Mouse (Mus musculus): Measurements from ENCODE around the gene Hoxa7. TPM values are rescaled to one million over a fixed set of nuclear protein-coding genes. Genes with fewer than 3 reads are reported as not detected.

Gene Hoxa7
- polyA plus RNA-seq, 1 experiment from 2014 or later, result not detected

DNA sequence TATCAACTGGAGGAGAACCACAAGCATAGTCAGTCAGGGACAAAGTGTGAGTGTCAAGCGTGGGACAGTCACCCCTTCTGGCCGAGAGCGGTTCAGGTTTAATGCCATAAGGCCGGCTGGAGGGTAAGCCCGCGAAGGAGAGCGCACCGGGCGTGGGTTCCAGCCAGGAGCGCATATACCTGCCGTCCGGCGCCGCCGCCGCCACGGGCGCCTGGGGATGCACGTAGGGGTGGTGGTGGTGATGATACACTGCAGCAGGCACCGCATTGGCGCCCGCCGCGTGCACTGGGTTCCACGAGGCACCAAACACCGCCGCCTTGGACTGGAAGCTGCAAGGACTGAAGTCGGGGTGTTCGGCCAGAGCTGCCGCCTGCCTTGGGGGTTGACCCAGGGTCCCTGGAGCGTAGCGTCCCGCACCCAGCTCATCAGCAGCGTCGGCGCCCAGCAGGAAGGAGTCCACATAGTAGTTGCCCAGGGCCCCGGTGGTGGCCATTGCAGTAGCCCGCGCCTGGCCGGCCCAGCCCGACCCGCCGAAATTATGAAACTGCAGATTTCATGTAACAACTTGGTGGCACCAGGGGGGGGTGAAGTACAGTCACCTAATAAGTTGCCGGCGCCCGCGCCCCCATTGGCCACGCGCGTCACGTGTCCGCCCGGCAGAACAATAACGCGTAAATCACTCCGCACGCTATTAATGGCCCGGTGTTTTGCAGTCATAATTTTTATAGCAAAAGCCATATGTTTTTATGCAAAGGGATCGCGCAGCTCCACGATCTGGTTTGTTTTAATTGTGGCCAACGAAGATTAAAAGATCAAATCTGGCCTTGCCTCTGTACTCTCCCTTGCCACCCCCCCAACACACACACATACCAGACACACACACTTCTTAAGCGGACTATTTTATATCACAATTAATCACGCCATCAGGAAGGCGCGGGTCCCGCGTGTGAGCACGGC lies 4.2 kb upstream of the Hoxa7 start:
- H3K27ac ChIP-seq, result no peak overlapping the region
- H3K36me3 ChIP-seq, result no peaks in the 10 kb centered on the region
- WGBS, result 3% methylated on average over 69 of the region's 69 CpGs
- H3K4me3 ChIP-seq (replicated peaks), result no peak overlapping the region
- no peaks in the 10 kb centered on the region for H3K9me3 ChIP-seq
- peaks cover 4% of the 10 kb centered on the region for H3K4me1 ChIP-seq (replicated peaks)
- H3K9ac ChIP-seq (replicated peaks), result no peak overlapping the region
- H3K27me3 ChIP-seq, result peaks cover 99% of the 10 kb centered on the region
- ATAC-seq, result no peak
- H3K4me2 ChIP-seq (replicated peaks), result no peak overlapping the region

DNA sequence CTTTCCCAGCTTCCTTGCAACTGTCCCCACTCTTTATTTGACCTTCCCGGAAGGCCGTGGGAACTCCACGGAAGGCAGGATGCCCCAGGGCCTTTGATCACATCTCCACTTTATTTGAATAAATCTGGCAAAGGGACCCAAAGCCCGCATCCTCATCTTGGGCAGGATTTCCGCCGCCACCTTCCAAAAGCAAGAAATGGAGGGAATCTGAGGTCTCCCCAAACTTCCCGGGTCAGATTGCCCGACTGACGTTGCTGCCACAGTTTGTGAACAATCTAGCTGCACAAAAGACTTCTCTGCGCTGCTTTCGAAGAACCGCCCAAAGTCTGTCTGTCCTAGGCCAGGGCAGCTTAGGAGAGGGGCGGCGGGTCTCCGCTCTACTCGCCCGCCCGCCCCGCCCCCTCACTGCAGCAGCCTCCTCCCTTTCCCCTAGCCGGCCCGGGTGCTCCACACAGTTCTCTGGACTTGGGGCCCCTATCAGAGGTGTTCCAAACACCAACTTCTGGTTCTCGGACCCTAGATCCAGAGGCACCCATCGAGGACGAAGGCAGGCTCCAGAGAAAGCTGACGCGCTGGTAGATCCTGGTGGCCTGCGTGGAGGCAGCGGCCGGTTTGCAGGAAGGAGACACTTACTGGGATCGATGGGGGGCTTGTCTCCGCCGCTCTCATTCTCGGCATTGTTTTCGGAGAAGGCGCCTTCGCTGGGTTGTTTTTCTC lies 3.4 kb upstream of the Hoxa7 start:
- Histone ChIP-seq H3K4me2 (replicated peaks) (no peak overlapping the region), H3K9me3 (no peaks in the 10 kb centered on the region), H3K4me3 (replicated peaks) (no peak overlapping the region), H3K27me3 (peaks cover 99% of the 10 kb centered on the region), H3K9ac (replicated peaks) (no peak overlapping the region), H3K4me1 (replicated peaks) (peaks cover 4% of the 10 kb centered on the region), H3K36me3 (no peaks in the 10 kb centered on the region), H3K27ac (no peak overlapping the region)
- no peak for ATAC-seq
- 2% methylated on average over 36 of the region's 36 CpGs for WGBS

DNA sequence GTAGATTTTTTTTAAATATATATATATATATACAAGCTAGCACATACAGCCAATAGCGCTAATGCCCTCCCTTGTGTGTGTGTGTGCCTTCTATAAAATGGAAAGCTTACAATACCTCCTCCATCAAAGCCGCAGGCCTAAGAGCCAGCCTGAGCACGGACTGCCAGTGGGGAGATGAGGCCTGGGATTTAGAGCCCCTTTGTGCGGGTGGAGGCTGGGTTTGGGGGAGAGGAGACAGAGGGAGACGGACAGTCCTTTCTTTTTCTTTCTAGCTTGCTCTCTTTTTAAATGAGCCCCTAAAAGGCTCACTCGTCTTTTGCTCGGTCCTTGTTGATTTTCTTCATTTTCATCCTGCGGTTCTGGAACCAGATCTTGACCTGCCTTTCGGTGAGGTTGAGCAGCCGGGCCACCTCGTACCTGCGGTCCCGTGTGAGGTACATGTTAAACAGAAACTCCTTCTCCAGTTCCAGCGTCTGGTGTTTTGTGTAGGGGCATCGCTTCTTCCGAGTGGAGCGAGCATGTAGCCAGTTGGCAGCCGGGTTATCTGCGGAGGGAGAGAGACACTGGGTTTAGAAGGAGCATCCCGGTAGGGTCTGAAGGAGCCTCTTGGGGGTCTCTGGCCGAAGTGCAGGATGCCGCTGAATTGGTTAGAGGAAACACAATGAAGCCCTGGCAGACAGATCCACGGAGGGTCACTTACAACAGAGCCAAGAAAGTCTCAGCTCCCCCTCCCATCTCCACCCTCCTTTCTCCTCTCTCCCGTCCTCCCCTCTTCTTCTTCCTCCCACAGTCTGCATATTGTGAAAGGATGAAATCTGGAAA lies 2.5 kb upstream of the Hoxa7 start:
- H3K4me1 ChIP-seq (replicated peaks), result peaks cover 4% of the 10 kb centered on the region
- no peak overlapping the region for H3K4me2 ChIP-seq (replicated peaks)
- H3K4me3 ChIP-seq (replicated peaks), result no peak overlapping the region
- H3K9me3 ChIP-seq, result no peaks in the 10 kb centered on the region
- WGBS, result 1% methylated on average over 24 of the region's 24 CpGs
- H3K9ac ChIP-seq (replicated peaks), result no peak overlapping the region
- no peak overlapping the region for H3K27ac ChIP-seq
- H3K36me3 ChIP-seq, result no peaks in the 10 kb centered on the region
- H3K27me3 ChIP-seq, result peaks cover 99% of the 10 kb centered on the region
- ATAC-seq, result no peak

DNA sequence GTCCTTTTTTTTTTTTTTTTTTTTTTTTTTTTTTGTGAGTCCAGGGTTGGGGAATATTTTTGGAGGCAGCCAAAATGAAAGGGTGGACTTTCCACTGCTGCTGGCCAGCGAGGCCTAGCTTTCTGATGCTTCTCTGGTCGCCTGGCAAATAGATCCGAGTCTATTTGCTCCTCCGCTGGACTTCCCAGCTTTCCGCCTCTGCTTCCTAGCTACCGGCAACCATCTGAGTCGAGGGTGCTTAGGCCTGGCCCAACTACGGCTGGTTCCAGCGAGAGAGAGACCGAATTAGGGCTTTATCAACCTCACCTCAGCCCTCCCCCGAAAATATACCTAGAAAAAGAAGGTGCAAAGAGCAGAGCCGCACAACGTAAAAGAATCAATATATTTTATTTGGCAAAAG lies 1.1 kb upstream of the Hoxa7 start:
- Histone ChIP-seq H3K4me2 (replicated peaks) (no peak overlapping the region), H3K27ac (no peak overlapping the region), H3K4me3 (replicated peaks) (no peak overlapping the region), H3K4me1 (replicated peaks) (peaks cover 4% of the 10 kb centered on the region), H3K9me3 (no peaks in the 10 kb centered on the region), H3K27me3 (peaks cover 100% of the 10 kb centered on the region), H3K9ac (replicated peaks) (no peak overlapping the region), H3K36me3 (no peaks in the 10 kb centered on the region)
- ATAC-seq, result no peak
- WGBS, result 11% methylated on average over 13 of the region's 13 CpGs

GRCm38 (mm10) chr6:52221993-52222685 lies 485 bp upstream of the Hoxa7 start:
- ATAC-seq, result peak; percentile 48
- no peak overlapping the region for H3K9ac ChIP-seq (replicated peaks)
- H3K36me3 ChIP-seq, result no peaks in the 10 kb centered on the region
- peak overlapping the region; percentile 67 for H3K4me2 ChIP-seq (replicated peaks)
- H3K9me3 ChIP-seq, result no peaks in the 10 kb centered on the region
- peaks cover 9% of the 10 kb centered on the region for H3K4me1 ChIP-seq (replicated peaks)
- no peak overlapping the region for H3K27ac ChIP-seq
- H3K27me3 ChIP-seq, result peaks cover 100% of the 10 kb centered on the region
- H3K4me3 ChIP-seq (replicated peaks), result peak overlapping the region; percentile 44; the same call in 1 of the 2 replicates
- WGBS, result 7% methylated on average over 21 of the region's 21 CpGs

DNA sequence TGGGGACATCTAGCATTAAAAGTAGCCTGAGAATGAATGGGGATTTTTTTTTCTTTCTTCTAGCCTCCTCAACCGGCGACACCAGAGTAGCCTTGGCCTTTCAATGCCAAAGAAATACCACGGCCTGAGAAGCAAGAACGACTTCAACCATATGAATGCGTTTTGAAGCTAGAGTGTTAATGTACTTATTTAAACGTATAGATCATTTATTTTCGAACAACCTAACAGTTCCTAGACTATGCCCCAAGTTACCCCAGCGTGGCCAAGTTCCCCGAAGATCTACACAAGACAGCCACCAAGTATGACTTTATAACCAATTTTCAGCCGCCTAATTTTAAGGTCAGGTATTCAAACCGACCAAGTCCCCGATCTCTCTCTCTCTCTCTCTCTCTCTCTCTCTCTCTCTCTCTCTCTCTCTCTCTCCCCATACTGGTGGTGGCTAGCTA lies 766 bp downstream of the Hoxa7 start:
- no peaks in the 10 kb centered on the region for H3K9me3 ChIP-seq
- WGBS, result 6% methylated on average over 12 of the region's 12 CpGs
- H3K9ac ChIP-seq (replicated peaks), result no peak overlapping the region
- peaks cover 100% of the 10 kb centered on the region for H3K27me3 ChIP-seq
- no peaks in the 10 kb centered on the region for H3K36me3 ChIP-seq
- no peak overlapping the region for H3K27ac ChIP-seq
- no peak for ATAC-seq
- peaks cover 13% of the 10 kb centered on the region for H3K4me1 ChIP-seq (replicated peaks)
- H3K4me2 ChIP-seq (replicated peaks), result peak overlapping the region; percentile 67
- peak overlapping the region; percentile 44; the same call in 1 of the 2 replicates for H3K4me3 ChIP-seq (replicated peaks)

DNA sequence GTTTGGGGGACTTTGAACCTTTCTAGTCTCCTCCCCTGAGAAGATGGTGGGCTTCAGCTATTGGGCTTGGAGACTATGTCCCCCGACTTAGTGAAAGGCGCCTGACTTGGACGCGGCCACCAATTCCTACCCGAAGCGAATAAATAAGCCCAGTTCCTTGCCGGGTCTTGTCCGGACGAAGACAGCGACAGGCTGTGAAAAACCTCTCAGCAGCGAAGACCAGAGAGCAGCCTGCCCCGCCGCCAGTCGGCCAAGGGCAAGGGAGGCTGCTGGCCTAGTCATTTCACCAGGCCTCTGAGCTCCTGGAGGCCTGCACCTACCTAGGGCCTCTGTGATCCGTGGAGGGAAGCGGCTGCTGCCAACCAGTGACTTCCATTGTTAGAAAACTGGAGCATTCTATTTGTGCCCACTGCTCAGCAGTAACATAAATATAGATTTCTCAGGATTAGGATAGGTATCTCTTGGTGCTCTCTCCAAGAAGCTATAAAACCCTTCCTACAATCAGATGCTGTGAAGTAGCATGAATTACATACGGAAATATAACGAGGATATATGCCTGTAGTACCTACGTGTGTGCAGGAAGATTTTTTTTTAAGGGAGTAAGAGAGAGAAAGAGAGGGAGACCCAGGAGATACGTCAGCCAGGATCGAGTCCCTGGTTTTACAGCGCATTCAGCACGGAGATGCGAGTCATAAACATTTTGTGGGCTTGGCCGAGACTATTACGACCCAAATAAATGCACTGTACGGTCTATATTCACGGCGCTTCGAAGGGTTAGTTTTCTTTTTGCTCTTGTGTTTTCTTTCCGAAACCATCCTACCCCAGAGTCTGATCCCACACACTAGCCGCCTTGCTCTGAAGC lies 1.4 kb downstream of the Hoxa7 start:
- WGBS, result 13% methylated on average over 32 of the region's 32 CpGs
- no peak overlapping the region for H3K9ac ChIP-seq (replicated peaks)
- ATAC-seq, result no peak
- no peak overlapping the region for H3K4me2 ChIP-seq (replicated peaks)
- peaks cover 100% of the 10 kb centered on the region for H3K27me3 ChIP-seq
- no peaks in the 10 kb centered on the region for H3K9me3 ChIP-seq
- no peak overlapping the region for H3K4me3 ChIP-seq (replicated peaks)
- H3K36me3 ChIP-seq, result no peaks in the 10 kb centered on the region
- H3K27ac ChIP-seq, result no peak overlapping the region
- H3K4me1 ChIP-seq (replicated peaks), result peaks cover 13% of the 10 kb centered on the region

DNA sequence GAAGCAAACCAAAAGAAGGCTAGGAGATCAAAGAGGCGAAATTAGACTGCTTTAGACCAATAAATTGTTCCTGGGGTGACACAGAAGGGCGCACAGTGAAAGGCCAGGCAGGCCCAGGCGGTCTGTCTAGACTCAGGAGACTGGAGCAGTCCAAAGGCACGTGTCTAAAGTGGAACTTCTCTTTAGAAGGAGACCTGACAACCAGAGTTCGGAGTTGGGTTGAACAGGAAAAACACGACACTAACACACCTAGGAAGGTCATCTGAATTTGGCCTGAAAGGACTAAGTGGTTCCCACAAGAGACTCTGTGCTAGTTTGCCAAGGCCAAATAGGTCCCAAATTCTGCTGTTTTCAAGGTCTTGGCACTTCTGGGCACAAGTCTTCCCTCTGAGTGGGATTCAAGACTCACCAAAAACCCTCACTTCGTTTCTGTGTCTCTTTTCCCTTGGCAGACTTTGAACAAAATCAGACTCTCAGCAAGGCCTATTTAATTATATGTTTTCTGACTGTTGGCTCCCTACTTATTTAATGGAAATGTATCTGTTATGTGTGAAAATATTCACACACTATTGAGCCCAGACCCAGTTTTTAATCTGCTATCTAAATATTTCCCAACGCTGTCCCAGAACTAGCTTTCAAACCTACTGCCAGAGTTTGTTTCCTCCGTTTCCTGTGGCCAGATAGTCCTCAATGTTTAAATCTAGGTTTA lies 2.3 kb downstream of the Hoxa7 start:
- 17% methylated on average over 9 of the region's 9 CpGs for WGBS
- H3K4me2 ChIP-seq (replicated peaks), result no peak overlapping the region
- no peak for ATAC-seq

DNA sequence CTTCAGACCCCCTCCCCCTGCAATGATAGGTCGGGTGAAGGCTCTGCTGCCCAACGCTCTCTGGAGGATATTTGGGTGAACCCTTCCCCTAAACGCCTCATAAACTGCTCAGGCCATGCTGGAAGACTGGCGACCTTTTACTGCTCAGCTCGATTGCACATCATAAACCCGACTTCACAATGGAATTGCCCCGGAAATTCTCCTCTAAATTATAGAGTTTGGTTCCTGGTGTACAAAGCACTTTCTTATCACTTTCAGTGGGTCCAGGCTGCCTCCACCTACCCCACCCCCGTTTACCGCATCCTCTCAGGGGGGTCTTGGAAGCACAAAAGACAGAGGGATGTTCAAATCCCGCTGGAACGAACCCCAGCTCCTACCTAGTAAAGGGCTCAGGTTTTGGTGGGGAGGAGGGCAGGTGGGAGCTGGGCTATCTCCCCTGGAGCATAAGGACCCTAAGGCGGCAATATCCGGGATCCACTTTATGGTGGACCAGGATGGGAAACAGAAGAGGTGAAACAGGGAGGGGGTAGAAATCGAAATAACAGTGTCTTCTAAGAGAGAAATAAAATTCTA lies 2.9 kb downstream of the Hoxa7 start:
- no peak overlapping the region for H3K4me2 ChIP-seq (replicated peaks)
- no peak overlapping the region for H3K9ac ChIP-seq (replicated peaks)
- 8% methylated on average over 14 of the region's 14 CpGs for WGBS
- H3K4me3 ChIP-seq (replicated peaks), result no peak overlapping the region
- no peaks in the 10 kb centered on the region for H3K36me3 ChIP-seq
- no peak overlapping the region for H3K27ac ChIP-seq
- peaks cover 100% of the 10 kb centered on the region for H3K27me3 ChIP-seq
- peaks cover 13% of the 10 kb centered on the region for H3K4me1 ChIP-seq (replicated peaks)
- ATAC-seq, result no peak
- H3K9me3 ChIP-seq, result no peaks in the 10 kb centered on the region

More for the DNA sequence above, 2.3 kb downstream of the Hoxa7 start:
- H3K27ac ChIP-seq, result no peak overlapping the region
- H3K4me3 ChIP-seq (replicated peaks), result no peak overlapping the region
- peaks cover 13% of the 10 kb centered on the region for H3K4me1 ChIP-seq (replicated peaks)
- no peaks in the 10 kb centered on the region for H3K9me3 ChIP-seq
- H3K27me3 ChIP-seq, result peaks cover 100% of the 10 kb centered on the region
- no peaks in the 10 kb centered on the region for H3K36me3 ChIP-seq
- H3K9ac ChIP-seq (replicated peaks), result no peak overlapping the region

Data from midbrain, embryonic 13.5 days (tissue).